Mouse (Mus musculus) midbrain, embryonic 13.5 days (tissue): Measurements from ENCODE around the gene Pknox1. TPM values are rescaled to one million over a fixed set of nuclear protein-coding genes. Genes with fewer than 3 reads are reported as not detected.

ENCODE experiments used
- ATAC-seq: fragments of 200-750 bp; cut with Nextera tagmentation; 2 replicates; pipeline ENCODE4 v1.8.0; 2017; ENCODE audit warnings: mild to moderate bottlenecking, moderate TSS enrichment, moderate library complexity
- H3K27ac ChIP-seq: fragments of 300-500 bp; sonication (generic); 2 replicates; pipeline ENCODE4 v1.5.1; 2015; ENCODE audit warnings: inconsistent platforms, mild to moderate bottlenecking, moderate library complexity
- H3K27me3 ChIP-seq: fragments of 300-500 bp; sonication (generic); 2 replicates; pipeline ENCODE4 v1.6.1; 2015; ENCODE audit warnings: mild to moderate bottlenecking, inconsistent platforms
- H3K36me3 ChIP-seq: fragments of 300-500 bp; sonication (generic); 2 replicates; pipeline ENCODE4 v1.6.1; 2015; ENCODE audit warnings: mild to moderate bottlenecking, inconsistent platforms
- H3K4me1 ChIP-seq: fragments of 300-500 bp; sonication (generic); replicated peaks from 2 replicates; pipeline ENCODE4 v1.6.1; 2015; ENCODE audit warnings: inconsistent platforms
- H3K4me2 ChIP-seq: fragments of 300-500 bp; sonication (generic); replicated peaks from 2 replicates; pipeline ENCODE4 v1.6.1; 2015; ENCODE audit warnings: moderate library complexity, mild to moderate bottlenecking, inconsistent platforms
- H3K4me3 ChIP-seq: fragments of 300-500 bp; sonication (generic); replicated peaks from 2 replicates; pipeline ENCODE4 v1.5.1; 2015; ENCODE audit warnings: mild to moderate bottlenecking, inconsistent platforms
- H3K9ac ChIP-seq: fragments of 300-500 bp; sonication (generic); replicated peaks from 2 replicates; pipeline ENCODE4 v1.6.1; 2015; ENCODE audit warnings: mild to moderate bottlenecking, inconsistent platforms
- H3K9me3 ChIP-seq: fragments of 300-500 bp; sonication (generic); 2 replicates; pipeline ENCODE4 v1.6.1; 2016; ENCODE audit warnings: mild to moderate bottlenecking, inconsistent platforms
- WGBS: fragments of 180-500 bp; shearing (Covaris S2); methylation state at CpG from one replicate; pipeline ENCODE4 v1.1.7; 2015; 5-methylcytosine and 5-hydroxymethylcytosine counted together
- polyA plus RNA-seq: library from polyadenylated mRNA; unstranded; fragments of >200 nt; fragmentation: Nextera tagmentation; extraction: Ambion mirVana; gene quantifications from 2 replicates; pipeline ENCODE4 v1.2.1, GENCODE M21; 2015

Pknox1 gene
- polyA plus RNA-seq, 1 experiment from 2014 or later, result 24.6 TPM

GRCm38 (mm10) chr17:31557947-31558542, 6.5 kb upstream of the Pknox1 start:
- Histone ChIP-seq H3K36me3 (no peaks in the 10 kb centered on the region), H3K9ac (no peak overlapping the region), H3K4me1 (peaks cover 16% of the 10 kb centered on the region), H3K27me3 (no peaks in the 10 kb centered on the region), H3K27ac (peak overlapping the region; percentile 56; the same call in 1 of the 2 replicates), H3K4me3 (no peak overlapping the region), H3K4me2 (no peak overlapping the region; the same call in 1 of the 2 replicates), H3K9me3 (no peaks in the 10 kb centered on the region)
- ATAC-seq, result peak; percentile 41; the same call in 1 of the 2 replicates
- 80% methylated on average over 10 of the region's 10 CpGs for WGBS

- WGBS, result 93% methylated on average over 11 of the region's 11 CpGs
- H3K27ac ChIP-seq, result no peak overlapping the region
- no peak for ATAC-seq
Observed at GRCm38 (mm10) chr17:31559021-31559789, 5.3 kb upstream of the Pknox1 start.

GRCm38 (mm10) chr17:31563632-31564014, 911 bp upstream of the Pknox1 start:
- peak; percentile 20 for ATAC-seq
- H3K4me2 ChIP-seq, result peak overlapping the region; percentile 59
- H3K4me1 ChIP-seq, result peaks cover 35% of the 10 kb centered on the region
- H3K36me3 ChIP-seq, result no peaks in the 10 kb centered on the region; the same call in 1 of the 2 replicates
- H3K27me3 ChIP-seq, result no peaks in the 10 kb centered on the region
- H3K27ac ChIP-seq, result peak overlapping the region; percentile 93
- H3K9me3 ChIP-seq, result no peaks in the 10 kb centered on the region
- 20% methylated on average over 12 of the region's 12 CpGs for WGBS
- H3K9ac ChIP-seq, result peak overlapping the region; percentile 64
- H3K4me3 ChIP-seq, result peak overlapping the region; percentile 39

More at GRCm38 (mm10) chr17:31559021-31559789, 5.3 kb upstream of the Pknox1 start:
- H3K9ac ChIP-seq, result no peak overlapping the region
- no peak overlapping the region for H3K4me3 ChIP-seq
- H3K4me2 ChIP-seq, result no peak overlapping the region
- H3K36me3 ChIP-seq, result no peaks in the 10 kb centered on the region
- H3K4me1 ChIP-seq, result peaks cover 23% of the 10 kb centered on the region
- no peaks in the 10 kb centered on the region for H3K9me3 ChIP-seq
- no peaks in the 10 kb centered on the region for H3K27me3 ChIP-seq

GRCm38 (mm10) chr17:31564858-31565140, 265 bp downstream of the Pknox1 start:
- Histone ChIP-seq H3K4me2 (peak overlapping the region; percentile 84), H3K9ac (peak overlapping the region; percentile 95), H3K4me1 (peaks cover 46% of the 10 kb centered on the region), H3K9me3 (no peaks in the 10 kb centered on the region), H3K27ac (peak overlapping the region; percentile 99), H3K36me3 (no peaks in the 10 kb centered on the region; the same call in 1 of the 2 replicates), H3K4me3 (peak overlapping the region; percentile 78), H3K27me3 (no peaks in the 10 kb centered on the region)
- ATAC-seq, result no peak
- WGBS, result no CpG with 5 or more reads among the region's 44 CpGs

- ATAC-seq, result peak; percentile 72
- H3K27ac ChIP-seq, result peak overlapping the region; percentile 99
- H3K9ac ChIP-seq, result peak overlapping the region; percentile 95
- peaks cover 46% of the 10 kb centered on the region for H3K4me1 ChIP-seq
- WGBS, result under 1% methylated on average over 81 of the region's 88 CpGs
- peak overlapping the region; percentile 84 for H3K4me2 ChIP-seq
- H3K9me3 ChIP-seq, result no peaks in the 10 kb centered on the region
- H3K27me3 ChIP-seq, result no peaks in the 10 kb centered on the region
- H3K4me3 ChIP-seq, result peak overlapping the region; percentile 78
- H3K36me3 ChIP-seq, result no peaks in the 10 kb centered on the region; the same call in 1 of the 2 replicates
Observed at GRCm38 (mm10) chr17:31565141-31566056, 865 bp downstream of the Pknox1 start.

- peak overlapping the region; percentile 95 for H3K9ac ChIP-seq
- WGBS, result 62% methylated on average over 6 of the region's 6 CpGs
- no peaks in the 10 kb centered on the region for H3K27me3 ChIP-seq
- peak overlapping the region; percentile 78 for H3K4me3 ChIP-seq
- H3K4me1 ChIP-seq, result peaks cover 46% of the 10 kb centered on the region
- no peak for ATAC-seq
- H3K27ac ChIP-seq, result no peak overlapping the region
- H3K9me3 ChIP-seq, result no peaks in the 10 kb centered on the region
- peak overlapping the region; percentile 84 for H3K4me2 ChIP-seq
- no peaks in the 10 kb centered on the region; the same call in 1 of the 2 replicates for H3K36me3 ChIP-seq
Observed at GRCm38 (mm10) chr17:31566276-31566675, 1.7 kb downstream of the Pknox1 start.

GRCm38 (mm10) chr17:31569756-31570155, 5.2 kb downstream of the Pknox1 start:
- Histone ChIP-seq H3K4me1 (peaks cover 40% of the 10 kb centered on the region), H3K4me3 (no peak overlapping the region), H3K27me3 (no peaks in the 10 kb centered on the region), H3K36me3 (no peaks in the 10 kb centered on the region; the same call in 1 of the 2 replicates), H3K4me2 (no peak overlapping the region; the same call in 1 of the 2 replicates), H3K9me3 (no peaks in the 10 kb centered on the region), H3K27ac (no peak overlapping the region), H3K9ac (no peak overlapping the region)
- no peak for ATAC-seq
- 89% methylated on average over 1 of the region's 1 CpGs for WGBS

- H3K27ac ChIP-seq, result no peak overlapping the region
- ATAC-seq, result peak; percentile 70; the same call in 1 of the 2 replicates
Observed at GRCm38 (mm10) chr17:31570321-31570925, 5.9 kb downstream of the Pknox1 start.

GRCm38 (mm10) chr17:31571689-31572088, 7.2 kb downstream of the Pknox1 start:
- Histone ChIP-seq H3K27ac (no peak overlapping the region), H3K27me3 (no peaks in the 10 kb centered on the region), H3K36me3 (no peaks in the 10 kb centered on the region; the same call in 1 of the 2 replicates), H3K9ac (no peak overlapping the region), H3K9me3 (no peaks in the 10 kb centered on the region), H3K4me1 (peaks cover 29% of the 10 kb centered on the region), H3K4me2 (no peak overlapping the region), H3K4me3 (no peak overlapping the region)
- 87% methylated on average over 5 of the region's 5 CpGs for WGBS
- no peak for ATAC-seq

More at GRCm38 (mm10) chr17:31570321-31570925, 5.9 kb downstream of the Pknox1 start:
- Histone ChIP-seq H3K9ac (no peak overlapping the region), H3K9me3 (no peaks in the 10 kb centered on the region), H3K4me2 (no peak overlapping the region), H3K36me3 (no peaks in the 10 kb centered on the region; the same call in 1 of the 2 replicates), H3K4me1 (peaks cover 40% of the 10 kb centered on the region), H3K4me3 (no peak overlapping the region), H3K27me3 (no peaks in the 10 kb centered on the region)
- WGBS, result 90% methylated on average over 9 of the region's 9 CpGs

- Histone ChIP-seq H3K27ac (no peak overlapping the region), H3K4me2 (no peak overlapping the region), H3K27me3 (no peaks in the 10 kb centered on the region), H3K4me1 (peaks cover under 1% of the 10 kb centered on the region), H3K9me3 (no peaks in the 10 kb centered on the region), H3K36me3 (no peaks in the 10 kb centered on the region), H3K4me3 (no peak overlapping the region), H3K9ac (no peak overlapping the region)
- WGBS, result 91% methylated on average over 7 of the region's 7 CpGs
- no peak for ATAC-seq
Observed at GRCm38 (mm10) chr17:31574662-31575061, 10.1 kb downstream of the Pknox1 start.

- Histone ChIP-seq H3K9me3 (no peaks in the 10 kb centered on the region), H3K9ac (no peak overlapping the region), H3K4me1 (peaks cover 19% of the 10 kb centered on the region), H3K27ac (no peak overlapping the region), H3K4me2 (no peak overlapping the region), H3K27me3 (no peaks in the 10 kb centered on the region), H3K4me3 (no peak overlapping the region), H3K36me3 (no peaks in the 10 kb centered on the region)
- WGBS, result 89% methylated on average over 10 of the region's 10 CpGs
- no peak for ATAC-seq
Observed at GRCm38 (mm10) chr17:31576394-31577175, 12.1 kb downstream of the Pknox1 start.
